Mouse (Mus musculus) lung, embryonic 16.5 days (tissue): ENCODE measurements around the gene Hsf2bp. TPM values are rescaled to one million over a fixed set of nuclear protein-coding genes. Genes with fewer than 3 reads are reported as not detected.

ENCODE experiments used
- ATAC-seq: fragments of 200-750 bp; cut with Nextera tagmentation; 2 replicates; pipeline ENCODE4 v1.8.0; 2017; ENCODE audit warnings: low read depth, mild to moderate bottlenecking, moderate library complexity
- H3K27ac ChIP-seq: fragments of 300-500 bp; sonication (generic); 2 replicates; pipeline ENCODE4 v1.5.1; 2014; ENCODE audit warnings: mild to moderate bottlenecking, control low read depth, low read length
- H3K27me3 ChIP-seq: fragments of 300-500 bp; sonication (generic); 2 replicates; pipeline ENCODE4 v1.6.1; 2014; ENCODE audit warnings: low read depth, low read length, mixed read lengths; ENCODE audit not compliant: control insufficient read depth, insufficient read depth
- H3K36me3 ChIP-seq: fragments of 300-500 bp; sonication (generic); 2 replicates; pipeline ENCODE4 v1.6.1; 2014; ENCODE audit warnings: low read length; ENCODE audit not compliant: control insufficient read depth, insufficient read depth
- H3K4me1 ChIP-seq: fragments of 300-500 bp; sonication (generic); replicated peaks from 2 replicates; pipeline ENCODE4 v1.6.1; 2014; ENCODE audit warnings: low read length, mixed read lengths; ENCODE audit not compliant: control insufficient read depth, insufficient read depth
- H3K4me2 ChIP-seq: fragments of 300-500 bp; sonication (generic); 2 replicates; pipeline ENCODE4 v1.6.1; 2014; ENCODE audit warnings: low read depth, low read length, control low read depth
- H3K4me3 ChIP-seq: fragments of 300-500 bp; sonication (generic); 2 replicates; pipeline ENCODE4 v1.5.1; 2014; ENCODE audit warnings: mild to moderate bottlenecking, low read length, control low read depth
- H3K9ac ChIP-seq: fragments of 300-500 bp; sonication (generic); 2 replicates; pipeline ENCODE4 v1.6.1; 2014; ENCODE audit warnings: low read length, control low read depth
- H3K9me3 ChIP-seq: fragments of 300-500 bp; sonication (generic); 2 replicates; pipeline ENCODE4 v1.6.1; 2016; ENCODE audit warnings: low read length; ENCODE audit not compliant: control insufficient read depth
- WGBS: fragments of 180-500 bp; shearing (Covaris S2); extraction: QIAGEN DNeasy Blood & Tissue Kit; methylation state at CpG from one replicate; pipeline ENCODE4 v1.1.7; 2014; 5-methylcytosine and 5-hydroxymethylcytosine counted together
- polyA plus RNA-seq: library from polyadenylated mRNA; unstranded; fragments of >200 nt; fragmentation: Nextera tagmentation; extraction: Ambion mirVana; gene quantifications from 2 replicates; pipeline ENCODE4 v1.2.1, GENCODE M21; 2015

Hsf2bp gene
- polyA plus RNA-seq, 1 experiment from 2014 or later, result 0.57 TPM

DNA sequence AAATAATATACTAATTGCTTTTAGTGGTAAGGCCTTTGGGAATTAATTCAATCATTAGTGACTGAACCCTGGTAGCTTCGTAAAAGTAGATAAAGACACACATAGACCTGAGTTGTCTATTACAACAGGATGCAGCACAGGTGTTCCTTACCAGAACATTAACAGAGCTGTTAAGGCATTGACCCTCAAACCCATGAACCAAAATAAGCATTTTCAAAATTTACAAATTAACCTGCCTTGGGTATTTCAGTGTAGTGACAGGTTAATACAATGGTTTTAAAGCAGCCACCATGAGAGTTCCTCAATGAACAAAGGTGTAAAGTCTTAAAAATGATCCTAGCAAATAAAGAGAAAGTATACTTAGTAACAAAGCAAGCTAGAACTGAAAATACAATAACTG is 69.6 kb downstream of the Hsf2bp start:
- no peak for ATAC-seq
- Histone ChIP-seq H3K27ac (no peak overlapping the region), H3K9me3 (no peaks in the 10 kb centered on the region), H3K4me2 (no peak overlapping the region), H3K9ac (no peak overlapping the region), H3K27me3 (no peaks in the 10 kb centered on the region), H3K4me3 (no peak overlapping the region), H3K4me1 (0 out of 2 replicates have a peak, but pooled peaks cover 3% of the 10 kb centered on the region), H3K36me3 (no peaks in the 10 kb centered on the region)
- 91% methylated on average over 1 of the region's 1 CpGs for WGBS

DNA sequence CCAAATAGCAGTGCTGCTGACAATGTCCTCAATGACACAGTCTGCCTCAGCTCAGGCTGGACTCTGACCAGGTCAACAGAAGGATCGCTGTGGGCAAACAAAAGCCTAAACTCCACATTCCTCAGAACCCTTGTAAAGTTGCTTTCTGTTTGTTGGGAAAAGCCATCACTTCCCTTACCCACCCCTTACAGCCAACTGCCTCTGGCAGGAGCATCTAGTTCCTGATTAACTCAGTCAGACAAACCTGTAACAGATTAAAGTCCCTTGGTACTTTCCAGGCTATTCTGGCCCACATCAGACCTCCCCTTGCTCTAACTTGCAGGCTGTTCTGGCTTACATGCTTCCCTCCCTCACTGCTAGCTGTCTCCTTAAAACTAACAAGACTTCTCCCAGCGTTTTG is 70.5 kb downstream of the Hsf2bp start:
- H3K27me3 ChIP-seq, result no peaks in the 10 kb centered on the region
- WGBS, result 24% methylated on average over 2 of the region's 2 CpGs
- no peak overlapping the region for H3K4me3 ChIP-seq
- ATAC-seq, result peak; percentile 36; the same call in 1 of the 2 replicates
- H3K9me3 ChIP-seq, result no peaks in the 10 kb centered on the region
- H3K9ac ChIP-seq, result no peak overlapping the region
- H3K36me3 ChIP-seq, result no peaks in the 10 kb centered on the region
- no peak overlapping the region for H3K27ac ChIP-seq
- H3K4me1 ChIP-seq, result 0 out of 2 replicates have a peak, but pooled peaks cover 3% of the 10 kb centered on the region
- H3K4me2 ChIP-seq, result no peak overlapping the region

DNA sequence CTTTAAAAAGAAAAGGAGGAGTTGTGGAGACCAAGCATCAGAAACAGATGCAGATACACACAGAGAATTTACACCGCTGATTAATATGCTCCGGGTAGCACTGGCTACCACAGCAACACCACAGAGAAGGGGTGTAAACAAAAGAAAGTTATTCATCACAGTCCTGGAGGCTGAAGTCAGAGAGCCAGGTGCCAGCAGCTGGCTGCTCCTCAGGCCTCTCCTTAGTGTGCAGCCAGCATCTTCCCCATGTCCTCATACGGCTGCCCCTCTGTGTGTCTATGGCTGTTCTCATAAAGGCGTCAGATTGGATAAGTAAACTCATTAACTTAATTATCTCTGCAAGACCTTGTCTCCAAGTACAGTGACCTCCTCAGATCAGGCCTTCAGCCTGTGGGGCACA is 73.2 kb downstream of the Hsf2bp start:
- Histone ChIP-seq H3K9me3 (no peaks in the 10 kb centered on the region), H3K36me3 (no peaks in the 10 kb centered on the region), H3K27ac (no peak overlapping the region), H3K4me3 (no peak overlapping the region), H3K4me2 (no peak overlapping the region), H3K9ac (no peak overlapping the region), H3K27me3 (no peaks in the 10 kb centered on the region), H3K4me1 (0 out of 2 replicates have a peak, but pooled peaks cover 3% of the 10 kb centered on the region)
- WGBS, result 79% methylated on average over 4 of the region's 4 CpGs
- ATAC-seq, result no peak

DNA sequence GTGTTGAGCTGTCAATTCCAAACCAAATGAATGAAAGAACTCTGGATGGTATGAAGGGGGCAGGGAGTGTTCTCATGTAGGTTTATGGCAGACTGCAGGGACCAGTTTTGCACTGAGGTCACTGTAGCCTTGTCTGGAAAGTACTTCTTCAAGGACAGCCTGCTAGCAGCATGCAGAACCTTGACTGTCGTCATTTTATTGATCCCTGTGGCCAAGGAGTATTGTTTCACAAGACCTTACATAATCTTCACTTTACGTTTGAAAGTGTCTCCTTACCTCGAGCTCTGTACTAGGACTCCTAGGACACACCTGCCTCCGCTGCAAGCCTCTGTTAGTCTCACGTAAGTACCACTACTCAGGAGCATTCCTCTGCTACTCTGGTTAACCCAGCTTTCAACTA is 73.9 kb downstream of the Hsf2bp start:
- Histone ChIP-seq H3K4me2 (no peak overlapping the region), H3K27ac (no peak overlapping the region), H3K36me3 (no peaks in the 10 kb centered on the region), H3K9me3 (no peaks in the 10 kb centered on the region), H3K27me3 (no peaks in the 10 kb centered on the region), H3K4me1 (0 out of 2 replicates have a peak, but pooled peaks cover 3% of the 10 kb centered on the region), H3K4me3 (no peak overlapping the region), H3K9ac (no peak overlapping the region)
- WGBS, result 76% methylated on average over 5 of the region's 5 CpGs
- ATAC-seq, result no peak

DNA sequence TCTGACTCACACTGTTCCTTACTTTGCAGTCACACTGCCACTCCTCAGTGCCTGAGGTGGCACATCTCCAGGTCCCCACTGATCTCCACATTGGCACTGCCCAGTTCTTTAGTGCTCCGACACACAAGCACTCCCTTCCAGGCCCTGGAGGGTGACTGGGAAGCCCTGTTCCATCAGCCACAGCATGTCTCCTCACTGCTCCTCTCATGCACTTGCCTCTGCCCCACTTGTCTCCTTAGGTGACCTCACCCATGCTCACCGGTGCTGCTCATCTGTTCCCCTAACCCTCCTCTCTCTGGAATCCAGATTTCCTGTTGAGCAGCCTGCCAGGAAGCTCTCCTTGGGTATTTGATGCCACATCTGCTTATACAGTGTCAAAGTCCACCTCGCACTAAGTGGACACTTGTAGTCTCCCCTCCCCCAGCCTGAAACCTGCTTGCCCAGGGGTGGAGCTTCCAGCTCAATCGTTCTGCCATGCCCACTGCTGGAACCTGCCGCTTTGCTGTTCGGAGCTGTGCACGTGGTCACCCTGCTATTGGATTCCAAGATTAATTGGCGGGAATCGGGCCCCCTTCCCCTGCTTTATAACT is 81.5 kb downstream of the Hsf2bp start:
- no peaks in the 10 kb centered on the region for H3K27me3 ChIP-seq
- no peaks in the 10 kb centered on the region for H3K36me3 ChIP-seq
- 89% methylated on average over 9 of the region's 9 CpGs for whole genome bisulfite sequencing
- no peak overlapping the region for H3K9ac ChIP-seq
- H3K4me1 ChIP-seq, result no peaks in the 10 kb centered on the region
- H3K9me3 ChIP-seq, result no peaks in the 10 kb centered on the region
- ATAC-seq, result no peak
- no peak overlapping the region for H3K27ac ChIP-seq
- H3K4me2 ChIP-seq, result no peak overlapping the region
- no peak overlapping the region for H3K4me3 ChIP-seq

DNA sequence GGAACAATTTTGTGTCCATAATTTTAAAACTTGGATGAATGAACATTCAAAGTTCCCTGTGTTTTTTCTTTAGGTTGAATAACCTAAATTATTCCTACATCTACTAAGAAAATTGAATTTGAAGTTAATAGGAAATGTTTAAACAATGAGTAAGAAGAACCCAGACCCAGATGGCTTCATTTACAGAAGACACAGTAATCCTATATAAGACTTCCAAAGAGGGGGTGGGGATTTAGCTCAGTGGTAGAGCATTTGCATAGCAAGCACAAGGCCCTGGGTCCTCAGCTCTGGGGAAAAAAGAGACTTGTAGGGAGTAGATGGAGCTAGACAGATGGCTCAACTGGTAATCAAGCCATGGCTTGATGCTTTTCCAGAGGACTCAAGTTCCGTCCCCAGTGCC is 87.1 kb downstream of the Hsf2bp start:
- Histone ChIP-seq H3K27ac (no peak overlapping the region), H3K27me3 (no peaks in the 10 kb centered on the region), H3K4me1 (peaks cover 2% of the 10 kb centered on the region; the same call in 1 of the 2 replicates), H3K9me3 (no peaks in the 10 kb centered on the region), H3K9ac (no peak overlapping the region), H3K4me2 (no peak overlapping the region), H3K36me3 (no peaks in the 10 kb centered on the region), H3K4me3 (no peak overlapping the region)
- 95% methylated on average over 1 of the region's 1 CpGs for WGBS
- no peak for ATAC-seq

DNA sequence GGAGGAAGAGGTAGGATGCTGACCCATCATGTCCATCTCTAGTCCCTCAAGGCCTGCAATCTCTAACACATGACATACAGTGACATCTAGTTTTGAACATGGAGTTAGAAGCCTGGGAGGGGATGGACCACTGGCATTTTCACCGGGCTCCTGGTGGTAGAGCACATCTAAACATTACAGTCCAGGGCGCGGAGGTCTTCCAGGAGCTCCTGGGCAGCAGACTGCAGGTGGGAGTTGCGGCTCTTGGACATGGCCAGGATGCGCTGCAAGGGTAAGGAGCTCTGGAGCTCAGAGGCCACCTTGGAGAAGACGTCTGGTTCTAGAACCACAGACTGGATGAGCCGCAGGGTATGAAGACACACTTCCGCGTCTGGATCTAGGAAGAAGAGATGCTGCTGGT is 89.7 kb downstream of the Hsf2bp start:
- WGBS, result 90% methylated on average over 9 of the region's 9 CpGs
- no peaks in the 10 kb centered on the region for H3K9me3 ChIP-seq

DNA sequence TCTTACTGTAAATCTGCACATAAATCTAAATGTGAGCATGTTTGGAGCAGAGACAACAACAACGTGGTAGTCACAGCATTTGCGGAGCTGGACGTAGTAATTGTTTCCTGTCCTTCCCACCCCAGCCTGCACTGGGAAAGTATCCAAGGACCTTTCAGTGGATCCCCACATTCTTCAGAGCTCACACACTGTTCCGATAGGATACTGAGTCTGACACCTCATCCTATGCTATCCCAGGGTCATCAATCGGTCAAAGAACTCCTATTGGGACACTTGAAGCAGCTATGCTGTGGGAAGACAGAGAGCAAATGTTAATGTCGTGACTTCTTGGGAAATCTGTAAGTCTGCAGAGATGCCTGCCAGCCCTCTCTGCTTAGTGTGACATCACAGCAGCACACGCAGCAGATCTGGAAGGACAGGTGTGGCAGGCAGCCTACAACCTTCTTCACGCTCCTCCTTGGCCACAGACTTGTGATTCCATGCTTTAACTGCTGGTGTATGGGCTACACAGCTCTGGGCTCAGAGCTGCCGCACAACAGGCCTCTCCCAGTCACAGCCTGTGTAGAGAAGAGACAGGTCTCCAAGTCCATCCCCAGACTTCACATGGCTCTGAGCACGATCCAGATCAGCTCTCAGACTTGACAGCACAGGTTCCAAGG is 92.1 kb downstream of the Hsf2bp start:
- H3K27me3 ChIP-seq, result no peaks in the 10 kb centered on the region
- no peaks in the 10 kb centered on the region for H3K36me3 ChIP-seq
- WGBS, result 36% methylated on average over 10 of the region's 10 CpGs
- peaks cover 40% of the 10 kb centered on the region for H3K4me1 ChIP-seq
- no peaks in the 10 kb centered on the region for H3K9me3 ChIP-seq
- no peak overlapping the region for H3K4me2 ChIP-seq
- H3K27ac ChIP-seq, result peak overlapping the region; percentile 34; the same call in 1 of the 2 replicates
- H3K9ac ChIP-seq, result no peak overlapping the region
- no peak overlapping the region for H3K4me3 ChIP-seq
- peak; percentile 94 for ATAC-seq

More for the DNA sequence above, 89.7 kb downstream of the Hsf2bp start:
- Histone ChIP-seq H3K4me1 (peaks cover 21% of the 10 kb centered on the region), H3K4me3 (no peak overlapping the region), H3K9ac (no peak overlapping the region), H3K4me2 (no peak overlapping the region), H3K36me3 (no peaks in the 10 kb centered on the region), H3K27ac (no peak overlapping the region), H3K27me3 (no peaks in the 10 kb centered on the region)
- no peak for ATAC-seq

DNA sequence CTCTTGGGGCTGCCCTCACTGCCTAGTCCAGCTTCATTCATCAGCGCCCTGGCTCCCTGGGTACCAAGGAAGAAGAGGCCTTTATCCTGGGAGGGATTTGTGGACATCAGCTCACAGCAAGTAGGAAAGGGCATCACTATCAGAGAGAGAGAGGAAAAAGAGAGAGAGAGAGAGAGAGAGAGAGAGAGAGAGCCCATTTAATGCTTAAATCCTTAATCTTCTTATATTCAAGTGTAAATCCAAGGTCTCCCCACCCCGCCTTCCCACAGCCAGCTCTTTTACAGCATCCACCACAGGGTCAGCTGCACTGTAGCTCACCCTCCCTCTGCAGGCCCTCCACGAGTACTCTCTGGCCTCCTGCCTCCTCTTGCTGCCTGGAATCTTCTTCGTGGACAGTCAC is 94.5 kb downstream of the Hsf2bp start:
- WGBS, result 63% methylated on average over 4 of the region's 4 CpGs
- Histone ChIP-seq H3K4me1 (peaks cover 63% of the 10 kb centered on the region), H3K36me3 (no peaks in the 10 kb centered on the region), H3K4me3 (no peak overlapping the region), H3K9me3 (no peaks in the 10 kb centered on the region), H3K27ac (no peak overlapping the region), H3K27me3 (no peaks in the 10 kb centered on the region), H3K4me2 (no peak overlapping the region), H3K9ac (peak overlapping the region; percentile 36; the same call in 1 of the 2 replicates)
- no peak for ATAC-seq
